Mouse (Mus musculus): ENCODE results near the gene Ninj2. TPM values are rescaled to one million over a fixed set of nuclear protein-coding genes. Genes with fewer than 3 reads are reported as not detected.

Gene Ninj2
- polyA plus RNA-seq, 1 experiment from 2014 or later: not detected

DNA sequence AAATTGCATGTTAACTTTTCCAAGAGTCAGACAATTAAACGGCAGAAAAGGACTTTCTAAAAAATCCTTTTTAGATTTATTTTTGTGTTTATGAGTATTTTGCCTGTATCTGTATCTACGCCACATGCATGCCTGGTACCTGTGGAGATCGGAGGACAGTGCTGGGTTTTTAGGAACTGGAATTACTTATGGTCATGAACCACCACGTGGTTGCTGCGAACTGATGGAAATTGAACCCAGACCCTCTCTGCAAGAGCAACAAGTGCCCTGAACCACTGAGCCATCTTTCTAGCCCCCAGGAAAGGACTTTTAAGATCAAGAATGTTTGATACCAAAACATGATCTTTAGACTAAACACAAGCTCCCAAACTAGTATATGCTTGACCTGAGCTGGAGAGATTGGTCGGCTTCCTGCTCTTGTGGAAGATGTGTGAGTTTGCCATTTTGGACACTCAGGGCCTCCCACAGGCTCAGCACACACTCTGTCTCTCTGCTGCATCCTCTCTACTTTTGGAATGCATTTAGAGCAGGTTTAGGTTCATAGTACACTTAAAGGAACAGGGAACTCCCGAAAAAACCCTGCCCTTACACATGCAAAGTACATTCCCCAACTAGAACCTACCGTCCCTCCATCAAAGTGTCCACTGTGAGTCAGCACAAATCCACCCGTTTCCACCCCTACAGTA is 1.1 kb downstream of the Ninj2 start:
- no peaks in the 10 kb centered on the region for H3K9me3 ChIP-seq (ENCODE audit: control insufficient read depth, low read length)
- no peak for ATAC-seq (ENCODE audit: insufficient number of reproducible peaks, insufficient read depth, low FRiP score, low read depth)

DNA sequence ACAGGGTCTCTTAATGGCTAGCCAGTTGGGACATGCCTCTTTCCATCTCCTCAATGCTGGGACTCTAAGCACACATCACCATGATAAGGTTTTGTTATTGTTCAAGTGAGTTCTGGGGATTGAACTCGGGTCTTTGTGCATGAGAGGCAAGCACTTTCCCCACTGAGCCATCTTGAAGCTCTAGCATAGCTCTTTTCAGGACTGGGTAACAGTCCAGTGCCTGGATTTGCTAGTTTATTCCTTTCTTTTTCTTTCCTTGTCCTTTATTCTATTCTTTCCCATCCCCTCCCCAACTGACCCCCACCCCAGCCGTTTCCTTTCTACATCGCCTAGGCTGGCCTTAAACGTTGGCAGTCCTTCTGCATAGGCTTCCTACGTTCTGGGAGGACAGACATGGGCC is 1.9 kb downstream of the Ninj2 start:
- H3K4me3 ChIP-seq (ENCODE audit: control insufficient read depth in 1 of 2, insufficient read depth in 1 of 2, low read depth in 1 of 2, low read length in 2 of 2): no peak overlapping the region
- no peaks in the 10 kb centered on the region for H3K36me3 ChIP-seq (ENCODE audit: control insufficient read depth, insufficient read depth, low read length)
- no peaks in the 10 kb centered on the region for H3K27me3 ChIP-seq (ENCODE audit: control insufficient read depth, insufficient read depth, low read length)
- no peaks in the 10 kb centered on the region for H3K9me3 ChIP-seq (ENCODE audit: control insufficient read depth, low read length)
- WGBS: 68% methylated on average over 5 of the region's 5 CpGs
- no peak overlapping the region for H3K9ac ChIP-seq (ENCODE audit: low read length)
- no peak for ATAC-seq (ENCODE audit: insufficient number of reproducible peaks, insufficient read depth, low FRiP score, low read depth)
- H3K27ac ChIP-seq (replicated peaks in 1 of 2; ENCODE audit: control insufficient read depth in 1 of 2, insufficient read depth in 1 of 2, low read depth in 2 of 2, low read length in 2 of 2): no peak overlapping the region
- 0 out of 4 replicates have a peak, but pooled peaks cover 0 to 5% of the 10 kb centered on the region in 2 experiments for H3K4me1 ChIP-seq (ENCODE audit: control insufficient read depth in 2 of 2, insufficient read depth in 2 of 2, low read length in 2 of 2)
- no peak overlapping the region for H3K4me2 ChIP-seq (ENCODE audit: low read length)

More for the DNA sequence above, 1.1 kb downstream of the Ninj2 start:
- H3K27ac ChIP-seq (replicated peaks in 1 of 2; ENCODE audit: control insufficient read depth in 1 of 2, insufficient read depth in 1 of 2, low read depth in 2 of 2, low read length in 2 of 2): no peak overlapping the region
- H3K36me3 ChIP-seq (ENCODE audit: control insufficient read depth, insufficient read depth, low read length): no peaks in the 10 kb centered on the region
- H3K4me1 ChIP-seq (ENCODE audit: control insufficient read depth in 2 of 2, insufficient read depth in 2 of 2, low read length in 2 of 2): 0 out of 4 replicates have a peak, but pooled peaks cover 0 to 5% of the 10 kb centered on the region in 2 experiments
- no peak overlapping the region for H3K4me2 ChIP-seq (ENCODE audit: low read length)
- no peak overlapping the region for H3K4me3 ChIP-seq (ENCODE audit: control insufficient read depth in 1 of 2, insufficient read depth in 1 of 2, low read depth in 1 of 2, low read length in 2 of 2)
- no peaks in the 10 kb centered on the region for H3K27me3 ChIP-seq (ENCODE audit: control insufficient read depth, insufficient read depth, low read length)
- WGBS: 85% methylated on average over 9 of the region's 9 CpGs
- no peak overlapping the region for H3K9ac ChIP-seq (ENCODE audit: low read length)

DNA sequence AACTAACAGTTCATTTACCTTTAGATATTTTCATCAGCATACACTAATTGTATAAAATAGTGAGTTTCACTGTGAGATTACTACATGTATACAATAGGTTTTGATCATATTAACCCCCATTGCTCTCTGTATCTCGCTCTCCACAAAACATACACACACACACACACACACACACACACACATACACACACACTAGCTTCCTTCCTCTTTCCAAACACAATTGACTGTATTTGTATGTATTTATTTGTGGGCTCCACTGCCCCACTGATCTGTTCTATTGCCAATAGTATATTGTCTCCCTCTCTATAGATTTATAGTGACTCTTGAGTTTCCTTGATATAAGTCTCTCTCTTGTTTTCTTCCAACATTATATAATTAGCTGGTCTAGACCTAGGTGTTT is 2.4 kb downstream of the Ninj2 start:
- no peaks in the 10 kb centered on the region for H3K27me3 ChIP-seq (ENCODE audit: control insufficient read depth, insufficient read depth, low read length)

DNA sequence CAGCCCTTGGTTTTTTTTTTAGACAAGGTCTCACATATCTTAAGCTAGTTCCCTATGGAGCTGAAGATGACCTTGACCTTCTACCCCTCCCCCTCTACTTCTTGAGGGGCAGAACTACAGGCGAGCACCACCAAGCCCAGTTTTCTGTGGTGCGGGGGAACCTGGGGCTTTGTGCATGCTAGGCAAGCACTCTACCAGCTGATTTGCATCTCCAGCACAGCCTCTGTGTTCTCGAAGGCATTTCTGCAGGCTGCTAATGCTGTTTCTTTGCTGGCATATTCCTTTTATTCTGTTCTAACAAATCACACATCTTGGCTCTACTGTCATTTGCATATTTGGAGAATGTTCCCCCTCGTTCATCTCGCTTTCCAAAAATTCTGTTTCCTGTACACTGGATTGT is 6.2 kb downstream of the Ninj2 start:
- Histone ChIP-seq H3K4me1 (ENCODE audit: control insufficient read depth in 2 of 2, insufficient read depth in 2 of 2, low read length in 2 of 2) (no peaks in the 10 kb centered on the region), H3K36me3 (ENCODE audit: control insufficient read depth, insufficient read depth, low read length) (no peaks in the 10 kb centered on the region), H3K27me3 (ENCODE audit: control insufficient read depth, insufficient read depth, low read length) (no peaks in the 10 kb centered on the region), H3K4me2 (ENCODE audit: low read length) (no peak overlapping the region), H3K9ac (ENCODE audit: low read length) (no peak overlapping the region), H3K4me3 (ENCODE audit: control insufficient read depth in 1 of 2, insufficient read depth in 1 of 2, low read depth in 1 of 2, low read length in 2 of 2) (no peak overlapping the region), H3K9me3 (ENCODE audit: control insufficient read depth, low read length) (no peaks in the 10 kb centered on the region), H3K27ac (replicated peaks in 1 of 2; ENCODE audit: control insufficient read depth in 1 of 2, insufficient read depth in 1 of 2, low read depth in 2 of 2, low read length in 2 of 2) (no peak overlapping the region)
- ATAC-seq (ENCODE audit: insufficient number of reproducible peaks, insufficient read depth, low FRiP score, low read depth): no peak
- 74% methylated on average over 5 of the region's 5 CpGs for WGBS

More for the DNA sequence above, 2.4 kb downstream of the Ninj2 start:
- no peak overlapping the region for H3K27ac ChIP-seq (replicated peaks in 1 of 2; ENCODE audit: control insufficient read depth in 1 of 2, insufficient read depth in 1 of 2, low read depth in 2 of 2, low read length in 2 of 2)
- 0 out of 4 replicates have a peak, but pooled peaks cover 0 to 5% of the 10 kb centered on the region in 2 experiments for H3K4me1 ChIP-seq (ENCODE audit: control insufficient read depth in 2 of 2, insufficient read depth in 2 of 2, low read length in 2 of 2)
- WGBS: 87% methylated on average over 1 of the region's 1 CpGs
- no peak overlapping the region for H3K4me2 ChIP-seq (ENCODE audit: low read length)
- no peak overlapping the region for H3K4me3 ChIP-seq (ENCODE audit: control insufficient read depth in 1 of 2, insufficient read depth in 1 of 2, low read depth in 1 of 2, low read length in 2 of 2)
- no peak overlapping the region for H3K9ac ChIP-seq (ENCODE audit: low read length)
- no peak for ATAC-seq (ENCODE audit: insufficient number of reproducible peaks, insufficient read depth, low FRiP score, low read depth)
- no peaks in the 10 kb centered on the region for H3K36me3 ChIP-seq (ENCODE audit: control insufficient read depth, insufficient read depth, low read length)
- no peaks in the 10 kb centered on the region for H3K9me3 ChIP-seq (ENCODE audit: control insufficient read depth, low read length)

DNA sequence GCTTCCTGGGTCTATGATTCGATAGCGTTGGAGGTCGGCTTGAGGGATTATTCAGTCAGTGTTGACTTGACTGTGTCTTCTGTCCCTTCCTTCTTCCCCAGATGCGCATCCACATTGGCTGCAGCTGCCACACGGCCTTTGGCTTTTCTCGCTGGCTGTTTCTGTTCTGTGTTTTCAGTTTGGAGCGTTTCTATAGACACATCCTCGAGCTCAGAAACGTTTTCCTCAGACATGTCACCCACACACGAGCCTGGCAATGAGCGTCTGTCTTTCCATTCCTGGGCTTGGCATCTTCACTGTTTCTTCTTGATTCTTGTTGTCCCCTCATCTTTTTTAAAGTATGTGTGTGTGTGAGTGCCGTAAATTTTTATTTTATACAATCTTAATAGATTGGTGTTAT is 8.1 kb downstream of the Ninj2 start:
- Histone ChIP-seq H3K9me3 (ENCODE audit: control insufficient read depth, low read length) (no peaks in the 10 kb centered on the region), H3K9ac (ENCODE audit: low read length) (no peak overlapping the region), H3K4me3 (ENCODE audit: control insufficient read depth in 1 of 2, insufficient read depth in 1 of 2, low read depth in 1 of 2, low read length in 2 of 2) (no peak overlapping the region), H3K36me3 (ENCODE audit: control insufficient read depth, insufficient read depth, low read length) (no peaks in the 10 kb centered on the region), H3K4me1 (ENCODE audit: control insufficient read depth in 2 of 2, insufficient read depth in 2 of 2, low read length in 2 of 2) (no peaks in the 10 kb centered on the region), H3K4me2 (ENCODE audit: low read length) (no peak overlapping the region), H3K27me3 (ENCODE audit: control insufficient read depth, insufficient read depth, low read length) (no peaks in the 10 kb centered on the region), H3K27ac (replicated peaks in 1 of 2; ENCODE audit: control insufficient read depth in 1 of 2, insufficient read depth in 1 of 2, low read depth in 2 of 2, low read length in 2 of 2) (no peak overlapping the region)
- WGBS: 82% methylated on average over 12 of the region's 12 CpGs
- no peak for ATAC-seq (ENCODE audit: insufficient number of reproducible peaks, insufficient read depth, low FRiP score, low read depth)

DNA sequence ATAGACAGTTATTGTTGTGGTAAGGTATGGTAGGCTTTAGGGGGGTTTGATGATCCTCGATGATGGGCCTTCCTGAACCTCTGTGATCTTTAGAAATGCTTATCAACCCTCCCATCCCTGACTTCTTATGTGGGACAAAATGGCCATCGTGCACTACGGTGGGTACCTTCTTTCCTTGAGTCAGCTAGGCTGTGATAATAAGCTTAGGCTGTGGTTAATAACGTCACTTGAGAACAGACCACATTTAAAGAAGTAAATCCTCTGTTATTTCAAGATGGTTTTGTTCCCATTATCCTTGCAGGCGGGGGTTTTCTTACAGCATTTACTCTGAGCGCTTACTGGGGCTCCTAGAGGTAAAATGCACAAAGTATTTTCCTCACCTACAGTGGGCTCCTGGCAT is 8.8 kb downstream of the Ninj2 start:
- H3K27me3 ChIP-seq (ENCODE audit: control insufficient read depth, insufficient read depth, low read length): no peaks in the 10 kb centered on the region
- no peak overlapping the region for H3K9ac ChIP-seq (ENCODE audit: low read length)
- H3K27ac ChIP-seq (replicated peaks in 1 of 2; ENCODE audit: control insufficient read depth in 1 of 2, insufficient read depth in 1 of 2, low read depth in 2 of 2, low read length in 2 of 2): no peak overlapping the region
- H3K4me1 ChIP-seq (ENCODE audit: control insufficient read depth in 2 of 2, insufficient read depth in 2 of 2, low read length in 2 of 2): no peaks in the 10 kb centered on the region
- no peak overlapping the region for H3K4me2 ChIP-seq (ENCODE audit: low read length)
- ATAC-seq (ENCODE audit: insufficient number of reproducible peaks, insufficient read depth, low FRiP score, low read depth): no peak
- WGBS: 84% methylated on average over 6 of the region's 6 CpGs
- no peaks in the 10 kb centered on the region for H3K36me3 ChIP-seq (ENCODE audit: control insufficient read depth, insufficient read depth, low read length)
- H3K9me3 ChIP-seq (ENCODE audit: control insufficient read depth, low read length): no peaks in the 10 kb centered on the region
- H3K4me3 ChIP-seq (ENCODE audit: control insufficient read depth in 1 of 2, insufficient read depth in 1 of 2, low read depth in 1 of 2, low read length in 2 of 2): no peak overlapping the region

DNA sequence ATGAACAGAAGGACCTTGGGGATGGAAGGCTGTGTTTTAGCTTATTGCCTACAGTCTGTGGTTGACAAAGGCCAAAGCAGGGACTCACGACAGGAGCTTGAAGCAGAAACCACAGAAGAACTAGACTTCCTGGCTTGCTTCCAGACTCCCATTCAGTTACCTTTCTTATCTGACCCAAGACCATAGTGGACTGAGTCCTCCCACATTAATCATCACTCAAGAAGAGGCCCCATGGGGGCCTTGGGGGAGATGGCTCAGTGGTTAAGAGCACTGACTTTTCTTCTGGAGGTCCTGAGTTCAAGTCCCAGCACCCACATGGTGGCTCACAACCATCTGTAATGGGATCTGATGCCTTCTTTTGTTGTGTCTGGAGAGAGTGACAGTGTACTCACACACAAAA is 10.0 kb downstream of the Ninj2 start:
- WGBS: 7% methylated on average over 1 of the region's 1 CpGs
- Histone ChIP-seq H3K4me1 (ENCODE audit: control insufficient read depth in 2 of 2, insufficient read depth in 2 of 2, low read length in 2 of 2) (peaks cover 1 to 7% of the 10 kb centered on the region in 2 experiments; a peak in 3 of 4 replicates), H3K27me3 (ENCODE audit: control insufficient read depth, insufficient read depth, low read length) (no peaks in the 10 kb centered on the region), H3K9ac (ENCODE audit: low read length) (no peak overlapping the region), H3K4me2 (ENCODE audit: low read length) (no peak overlapping the region), H3K27ac (replicated peaks in 1 of 2; ENCODE audit: control insufficient read depth in 1 of 2, insufficient read depth in 1 of 2, low read depth in 2 of 2, low read length in 2 of 2) (no peak overlapping the region), H3K9me3 (ENCODE audit: control insufficient read depth, low read length) (no peaks in the 10 kb centered on the region), H3K36me3 (ENCODE audit: control insufficient read depth, insufficient read depth, low read length) (no peaks in the 10 kb centered on the region), H3K4me3 (ENCODE audit: control insufficient read depth in 1 of 2, insufficient read depth in 1 of 2, low read depth in 1 of 2, low read length in 2 of 2) (no peak overlapping the region)
- ATAC-seq (ENCODE audit: insufficient number of reproducible peaks, insufficient read depth, low FRiP score, low read depth): no peak

DNA sequence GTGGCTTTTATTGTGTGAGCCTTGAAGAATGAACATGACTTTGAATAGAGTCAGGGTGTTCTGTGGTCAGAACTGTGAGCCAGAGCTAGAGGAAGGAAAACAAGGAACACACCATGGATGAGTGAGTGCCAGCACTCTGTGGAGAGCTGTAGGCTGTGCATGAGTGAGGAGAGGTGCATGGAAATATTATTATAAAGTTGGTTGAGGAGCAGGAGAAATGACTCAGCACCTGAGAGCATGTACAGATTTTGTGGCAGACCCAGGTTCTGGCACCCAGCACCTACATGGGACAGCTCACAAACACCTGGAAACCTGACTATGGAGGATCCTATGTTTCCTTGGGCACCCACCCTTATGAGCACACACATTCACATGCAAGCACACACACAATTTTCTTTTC is 11.9 kb downstream of the Ninj2 start:
- no peak for ATAC-seq (ENCODE audit: insufficient number of reproducible peaks, insufficient read depth, low FRiP score, low read depth)
- Histone ChIP-seq H3K36me3 (ENCODE audit: control insufficient read depth, insufficient read depth, low read length) (no peaks in the 10 kb centered on the region), H3K27me3 (ENCODE audit: control insufficient read depth, insufficient read depth, low read length) (no peaks in the 10 kb centered on the region), H3K4me2 (ENCODE audit: low read length) (no peak overlapping the region), H3K4me1 (ENCODE audit: control insufficient read depth in 2 of 2, insufficient read depth in 2 of 2, low read length in 2 of 2) (peaks cover 17 to 26% of the 10 kb centered on the region in 2 experiments), H3K27ac (replicated peaks in 1 of 2; ENCODE audit: control insufficient read depth in 1 of 2, insufficient read depth in 1 of 2, low read depth in 2 of 2, low read length in 2 of 2) (no peak overlapping the region), H3K4me3 (ENCODE audit: control insufficient read depth in 1 of 2, insufficient read depth in 1 of 2, low read depth in 1 of 2, low read length in 2 of 2) (no peak overlapping the region), H3K9ac (ENCODE audit: low read length) (no peak overlapping the region), H3K9me3 (ENCODE audit: control insufficient read depth, low read length) (no peaks in the 10 kb centered on the region)
